Mouse (Mus musculus) CH12.LX (cell line): ENCODE measurements around the gene Aurkaip1.

ENCODE experiments used
- CTCF ChIP-seq, 2 experiments: IDR thresholded peaks in 1 of 2; conservative IDR thresholded peaks in 1 of 2; 2 replicates each; pipeline ENCODE4 v1.5.1; 2011 to 2012; ENCODE audit warnings: low read depth in 2 of 2, low read length in 2 of 2, improper control_type of control experiment in 1 of 2, inconsistent platforms in 1 of 2, mild to moderate bottlenecking in 1 of 2, moderate library complexity in 1 of 2
- HCFC1 ChIP-seq: IDR thresholded peaks from 2 replicates; pipeline ENCODE4 v1.6.1; 2012; ENCODE audit warnings: low read depth, mild to moderate bottlenecking, inconsistent platforms, low read length, improper control_type of control experiment
- MAX ChIP-seq: IDR thresholded peaks from 2 replicates; pipeline ENCODE4 v1.6.1; 2011; ENCODE audit warnings: low read length, improper control_type of control experiment
- NRF1 ChIP-seq: IDR thresholded peaks from 2 replicates; pipeline ENCODE4 v1.6.1; 2014; ENCODE audit warnings: low read depth, mild to moderate bottlenecking, inconsistent platforms, low read length, improper control_type of control experiment, moderate library complexity
- TBP ChIP-seq: conservative IDR thresholded peaks from 2 replicates; pipeline ENCODE4 v1.6.1; 2011; ENCODE audit warnings: low read depth, low read length, improper control_type of control experiment
- ZNF384 ChIP-seq: IDR thresholded peaks from 2 replicates; pipeline ENCODE4 v1.6.1; 2012; ENCODE audit warnings: low read depth, low read length, improper control_type of control experiment, inconsistent platforms

GRCm38 (mm10) chr4:155856881-155857280 lies 25.8 kb downstream of the Aurkaip1 start:
- TF ChIP-seq CTCF (conservative IDR thresholded peaks at IDR 0.05 in 1 of 2, IDR thresholded peaks at IDR 0.05 in 1 of 2; ENCODE audit: low read depth in 2 of 2, low read length in 2 of 2) (no peak), MAX (no peak), NRF1 (no peak), TBP (no peak), ZNF384 (no peak), HCFC1 (no peak)
